ENCODE assay signal across 8 mouse cellular contexts in genomic region chr4:154958171-154958570, GRCm38 (mm10). TPM values are rescaled to one million over a fixed set of nuclear protein-coding genes. Genes with fewer than 3 reads are reported as not detected.
DNase-seq lines count a peak whose midpoint lies in the region; ATAC-seq lines count a peak whose summit lies in the region.

No protein-coding gene starts in this region.

- no peak for ATAC-seq in heart, embryonic 15.5 days (replicated peaks; ENCODE audit: insufficient number of reproducible peaks, insufficient read depth, low FRiP score, low read depth)
- ATAC-seq in intestine, embryonic 15.5 days: no peak
- peak; percentile 74 for ATAC-seq in midbrain, embryonic 11.5 days (ENCODE audit: low FRiP score)

- peak overlapping the region; percentile 53 for H3K4me2 ChIP-seq in heart, embryonic 15.5 days
- H3K4me2 ChIP-seq in intestine, embryonic 15.5 days (replicated peaks): peak overlapping the region; percentile 38
- H3K4me2 ChIP-seq in midbrain, embryonic 11.5 days: peak overlapping the region; percentile 79

- peak overlapping the region; percentile 26 for H3K4me3 ChIP-seq in heart, embryonic 15.5 days
- no peak overlapping the region for H3K4me3 ChIP-seq in intestine, embryonic 15.5 days (replicated peaks)
- H3K4me3 ChIP-seq in midbrain, embryonic 11.5 days (ENCODE audit: low read depth, low read length): peak overlapping the region; percentile 15

- DNase-seq in heart, postnatal 25 days (ENCODE audit: low spot score): no peak
- DNase-seq in MN1 (ENCODE audit: low spot score): peak; percentile 72
- DNase-seq in embryo, embryonic 11 days: peak; percentile 94
- peak; percentile 98 for DNase-seq in midbrain, embryonic 11.5 days (ENCODE audit: low spot score, missing footprints)
- no peak for DNase-seq in gastrocnemius, postnatal 25 days
- DNase-seq in urinary bladder, postnatal 14 days (ENCODE audit: low spot score): no peak

- intact Hi-C loops in heart, postnatal 25 days (cut with DNase I): no loop called here

- no peaks in the 10 kb centered on the region for H3K9me3 ChIP-seq in heart, embryonic 15.5 days (replicated peaks)
- H3K9me3 ChIP-seq in intestine, embryonic 15.5 days: no peaks in the 10 kb centered on the region
- no peaks in the 10 kb centered on the region for H3K9me3 ChIP-seq in midbrain, embryonic 11.5 days (ENCODE audit: control insufficient read depth, low read length)

- H3K27ac ChIP-seq in heart, embryonic 15.5 days: no peak overlapping the region
- H3K27ac ChIP-seq in intestine, embryonic 15.5 days: no peak overlapping the region
- H3K27ac ChIP-seq in midbrain, embryonic 11.5 days (ENCODE audit: low read depth, low read length): peak overlapping the region; percentile 85

- peaks cover 98% of the 10 kb centered on the region for H3K27me3 ChIP-seq in heart, embryonic 15.5 days
- peaks cover 90% of the 10 kb centered on the region for H3K27me3 ChIP-seq in intestine, embryonic 15.5 days (replicated peaks)
- peaks cover 9% of the 10 kb centered on the region; the same call in 1 of the 2 replicates for H3K27me3 ChIP-seq in midbrain, embryonic 11.5 days (ENCODE audit: control insufficient read depth, insufficient read depth, low read length)

- 3% methylated on average over 15 of the region's 15 CpGs for WGBS in heart, embryonic 15.5 days
- 6% methylated on average over 15 of the region's 15 CpGs for WGBS in intestine, embryonic 15.5 days
- WGBS in midbrain, embryonic 11.5 days: under 1% methylated on average over 15 of the region's 15 CpGs

- no peak overlapping the region for H3K9ac ChIP-seq in heart, embryonic 15.5 days
- peak overlapping the region; percentile 4; the same call in 1 of the 2 replicates for H3K9ac ChIP-seq in intestine, embryonic 15.5 days
- H3K9ac ChIP-seq in midbrain, embryonic 11.5 days (ENCODE audit: low read length): peak overlapping the region; percentile 38; the same call in 1 of the 2 replicates

- peaks cover 34% of the 10 kb centered on the region for H3K4me1 ChIP-seq in heart, embryonic 15.5 days (replicated peaks)
- peaks cover 31% of the 10 kb centered on the region for H3K4me1 ChIP-seq in intestine, embryonic 15.5 days (replicated peaks)
- peaks cover 74% of the 10 kb centered on the region for H3K4me1 ChIP-seq in midbrain, embryonic 11.5 days (ENCODE audit: control insufficient read depth, insufficient read depth, low read length)

- no peaks in the 10 kb centered on the region for H3K36me3 ChIP-seq in heart, embryonic 15.5 days
- no peaks in the 10 kb centered on the region for H3K36me3 ChIP-seq in intestine, embryonic 15.5 days
- H3K36me3 ChIP-seq in midbrain, embryonic 11.5 days (ENCODE audit: control insufficient read depth, insufficient read depth, low read length): peaks cover 4% of the 10 kb centered on the region

RNA-seq across cellular contexts. Expression of gene Hes5, which starts 2.6 kb away (rescaled TPM):
- polyA plus RNA-seq in heart, embryonic 15.5 days (2015; fragmentation: Nextera tagmentation; extraction: Ambion mirVana): 0.49 and 0.77 TPM in 2 replicates
- total RNA-seq in heart, postnatal 25 days (2021): under 1 TPM in 1 of 2 experiments, not detected in 1; 0.28 TPM
- polyA plus RNA-seq in intestine, embryonic 15.5 days (2015; fragmentation: Nextera tagmentation; extraction: Ambion mirVana): 1.8 and 2.5 TPM in 2 replicates
- 456 and 535 TPM in 2 replicates for polyA plus RNA-seq in midbrain, embryonic 11.5 days (2014; fragmentation: Nextera tagmentation; extraction: Ambion mirVana)
- not detected for total RNA-seq in gastrocnemius, postnatal 25 days (2021)

RNA-seq across cellular contexts. Expression of gene Pank4, which starts 5.8 kb away (rescaled TPM):
- polyA plus RNA-seq in heart, embryonic 15.5 days (2015; fragmentation: Nextera tagmentation; extraction: Ambion mirVana): 36.6 and 44.5 TPM in 2 replicates
- total RNA-seq in heart, postnatal 25 days (2021): 10 to 100 TPM; 45.6 to 46.4 TPM
- polyA plus RNA-seq in intestine, embryonic 15.5 days (2015; fragmentation: Nextera tagmentation; extraction: Ambion mirVana): 34.2 and 36.1 TPM in 2 replicates
- polyA plus RNA-seq in midbrain, embryonic 11.5 days (2014; fragmentation: Nextera tagmentation; extraction: Ambion mirVana): 37.0 and 40.4 TPM in 2 replicates
- 10 to 100 TPM; 31.2 to 34.0 TPM for total RNA-seq in gastrocnemius, postnatal 25 days (2021)

RNA-seq across cellular contexts. Expression of gene Tnfrsf14, which starts 29.8 kb away (rescaled TPM):
- 0.57 and 1.2 TPM in 2 replicates for polyA plus RNA-seq in heart, embryonic 15.5 days (2015; fragmentation: Nextera tagmentation; extraction: Ambion mirVana)
- total RNA-seq in heart, postnatal 25 days (2021): 1 to 10 TPM; 3.8 to 6.7 TPM
- polyA plus RNA-seq in intestine, embryonic 15.5 days (2015; fragmentation: Nextera tagmentation; extraction: Ambion mirVana): 3.0 and 3.6 TPM in 2 replicates
- 0.93 and 1.2 TPM in 2 replicates for polyA plus RNA-seq in midbrain, embryonic 11.5 days (2014; fragmentation: Nextera tagmentation; extraction: Ambion mirVana)
- 1 to 10 TPM; 1.8 to 3.0 TPM for total RNA-seq in gastrocnemius, postnatal 25 days (2021)

RNA-seq across cellular contexts. Expression of gene Fam213b, which starts 59.2 kb away (rescaled TPM):
- 46.7 and 53.6 TPM in 2 replicates for polyA plus RNA-seq in heart, embryonic 15.5 days (2015; fragmentation: Nextera tagmentation; extraction: Ambion mirVana)
- total RNA-seq in heart, postnatal 25 days (2021): 10 to 100 TPM; 74.4 to 76.2 TPM
- polyA plus RNA-seq in intestine, embryonic 15.5 days (2015; fragmentation: Nextera tagmentation; extraction: Ambion mirVana): 32.0 and 37.2 TPM in 2 replicates
- 39.6 and 41.8 TPM in 2 replicates for polyA plus RNA-seq in midbrain, embryonic 11.5 days (2014; fragmentation: Nextera tagmentation; extraction: Ambion mirVana)
- 10 to 100 TPM; 81.5 to 81.6 TPM for total RNA-seq in gastrocnemius, postnatal 25 days (2021)

Comparison
In these comparisons a context has a peak if more than half of its experiments do, and no peak if none do; other contexts are left out.
1. DNase-seq: peak in MN1 (single experiment), embryo, embryonic 11 days (single experiment) and midbrain, embryonic 11.5 days (single experiment); none in heart, postnatal 25 days (single experiment), gastrocnemius, postnatal 25 days (single experiment) and urinary bladder, postnatal 14 days (single experiment).
2. RNA of gene Hes5, which starts 2.6 kb away (polyA plus RNA-seq): 456 to 535 TPM in midbrain, embryonic 11.5 days; 1.8 to 2.5 TPM in intestine, embryonic 15.5 days and 0.49 to 0.77 TPM in heart, embryonic 15.5 days; every median in the first group is over 100 times any median in the second.
3. Peak in every context shown above with its lines, with median percentiles within 50 percentile points of each other: H3K4me2 ChIP-seq.